In genomic region chr6:125492664-125493063, GRCm38 (mm10) we compare ENCODE assay signal across 9 mouse cellular contexts. TPM values are rescaled to one million over a fixed set of nuclear protein-coding genes. Genes with fewer than 3 reads are reported as not detected.
DNase-seq lines count a peak whose midpoint lies in the region; ATAC-seq and TF ChIP-seq lines count a peak whose summit lies in the region.
"Had no signal": no experiment of that assay in that cellular context is flagged by ENCODE, and none has a peak within 500 bp of the region (broad histone marks: within the 10 kb centered on the region; RNA-seq: fewer than 3 reads in every experiment).

No protein-coding gene starts in this region.

- DNase-seq in heart, adult 2 months: peak in 1 of 2 experiments; percentile 26
- no peak for DNase-seq in heart, adult 8-10 months (ENCODE audit: low spot score)
- no peak for DNase-seq in intestine, embryonic 14.5 days (ENCODE audit: low spot score)
- DNase-seq in right cerebral cortex, postnatal 36 days (ENCODE audit: low spot score in 2 of 2): no peak
- DNase-seq in adrenal gland, adult 18-20 months (ENCODE audit: low spot score in 2 of 2): no peak
- DNase-seq: adrenal gland, adult 2 months had no signal

- peak overlapping the region; percentile 57 for H3K4me3 ChIP-seq in heart, adult 2 months
- peak overlapping the region; percentile 99 for H3K4me3 ChIP-seq in megakaryocyte, embryonic 14.5 days (replicated peaks)
- peak overlapping the region; percentile 65 for H3K4me3 ChIP-seq in intestine, embryonic 14.5 days (ENCODE audit: low read depth, low read length)
- H3K4me3 ChIP-seq in small intestine, adult 2 months (ENCODE audit: low read depth, low read length): peak overlapping the region; percentile 76

- intact Hi-C loops in heart, adult 2 months (cut with DNase I): no loop called here

- peak; percentile 28 for TF ChIP-seq CTCF in heart, adult 2 months (IDR thresholded peaks at IDR 0.05)
- TF ChIP-seq CTCF in small intestine, adult 2 months (IDR thresholded peaks at IDR 0.05; ENCODE audit: extremely low read depth, insufficient read length, insufficient replicate concordance, low read depth, low read length): no peak

- no peaks in the 10 kb centered on the region for H3K36me3 ChIP-seq in heart, adult 2 months (ENCODE audit: control insufficient read depth, insufficient read depth, low read length)
- peaks cover 52% of the 10 kb centered on the region for H3K36me3 ChIP-seq in megakaryocyte, embryonic 14.5 days (replicated peaks; ENCODE audit: low read length)
- H3K36me3 ChIP-seq in intestine, embryonic 14.5 days (ENCODE audit: control insufficient read depth, insufficient read depth, low read length): no peaks in the 10 kb centered on the region
- H3K36me3 ChIP-seq in small intestine, adult 2 months (ENCODE audit: control insufficient read depth, insufficient read depth, low read length): no peaks in the 10 kb centered on the region

- peak overlapping the region; percentile 83 for H3K4me2 ChIP-seq in intestine, embryonic 14.5 days (ENCODE audit: low read length)

- TF ChIP-seq POLR2A in heart, adult 2 months (IDR thresholded peaks at IDR 0.05; ENCODE audit: insufficient read depth, low read depth, low read length): no peak
- TF ChIP-seq POLR2A in small intestine, adult 2 months (IDR thresholded peaks at IDR 0.05; ENCODE audit: low read depth, low read length): no peak

- H3K27ac ChIP-seq in heart, adult 2 months: peak overlapping the region; percentile 88
- H3K27ac ChIP-seq in intestine, embryonic 14.5 days (ENCODE audit: low read depth): no peak overlapping the region
- peak overlapping the region; percentile 64 for H3K27ac ChIP-seq in small intestine, adult 2 months (ENCODE audit: insufficient read depth, low read depth, low read length)

- no peaks in the 10 kb centered on the region for H3K9me3 ChIP-seq in megakaryocyte, embryonic 14.5 days
- H3K9me3 ChIP-seq in intestine, embryonic 14.5 days (ENCODE audit: control insufficient read depth, low read length): no peaks in the 10 kb centered on the region

- H3K27me3 ChIP-seq in heart, adult 2 months (ENCODE audit: control insufficient read depth, insufficient read depth, low read length): no peaks in the 10 kb centered on the region
- no peaks in the 10 kb centered on the region for H3K27me3 ChIP-seq in megakaryocyte, embryonic 14.5 days (replicated peaks)
- H3K27me3 ChIP-seq in intestine, embryonic 14.5 days (replicated peaks; ENCODE audit: control insufficient read depth, insufficient read depth, low read length): peaks cover 13% of the 10 kb centered on the region; the same call in 1 of the 2 replicates
- no peaks in the 10 kb centered on the region for H3K27me3 ChIP-seq in small intestine, adult 2 months (ENCODE audit: control insufficient read depth, insufficient read depth, low read length)

- no peak for ATAC-seq in megakaryocyte, adult 5-6 weeks (ENCODE audit: poor library complexity, severe bottlenecking)
- no peak for ATAC-seq in intestine, embryonic 14.5 days (replicated peaks; ENCODE audit: low FRiP score, low TSS enrichment, low read depth)

- WGBS in heart, adult 2 months: 57% methylated on average over 6 of the region's 6 CpGs
- WGBS in intestine, embryonic 14.5 days: 61% methylated on average over 6 of the region's 6 CpGs
- WGBS in small intestine, adult 2 months: 62% methylated on average over 6 of the region's 6 CpGs

- H3K79me2 ChIP-seq in heart, adult 2 months (replicated peaks; ENCODE audit: control insufficient read depth, insufficient read depth, low read length): no peaks in the 10 kb centered on the region

- H3K9ac ChIP-seq in heart, adult 2 months (ENCODE audit: low read depth, low read length): peak overlapping the region; percentile 62
- H3K9ac ChIP-seq in intestine, embryonic 14.5 days (ENCODE audit: low read length): no peak overlapping the region

- peaks cover 10% of the 10 kb centered on the region for H3K4me1 ChIP-seq in heart, adult 2 months (ENCODE audit: control insufficient read depth, insufficient read depth, low read length)
- H3K4me1 ChIP-seq in megakaryocyte, embryonic 14.5 days: peaks cover 87% of the 10 kb centered on the region
- H3K4me1 ChIP-seq in intestine, embryonic 14.5 days (replicated peaks; ENCODE audit: control insufficient read depth, insufficient read depth, low read length): peaks cover 7% of the 10 kb centered on the region
- peaks cover 16% of the 10 kb centered on the region for H3K4me1 ChIP-seq in small intestine, adult 2 months (ENCODE audit: control insufficient read depth, insufficient read depth, insufficient read length, low read length)

- no peak for TF ChIP-seq EP300 in heart, adult 2 months (IDR thresholded peaks at IDR 0.05; ENCODE audit: insufficient read depth, low read depth, low read length)

RNA-seq across cellular contexts. Expression of gene Cd9, which starts 1.9 kb away (rescaled TPM):
- 10 to 100 TPM; 51.6 to 67.2 TPM for total RNA-seq in heart, adult 2 months (2021)
- 97.7 and 108 TPM in 2 replicates for polyA plus RNA-seq in heart, adult 2 months (2012; rRNA removed)
- 10 to 100 TPM; 39.4 to 57.8 (median 46.4) TPM for total RNA-seq in heart, adult 8-10 months (2022)
- 24.2 and 52.6 TPM in 2 replicates for polyA plus RNA-seq in megakaryocyte, embryonic 14.5 days (2012; ENCODE audit: insufficient read depth, low replicate concordance)
- 100 and 106 TPM in 2 replicates for total RNA-seq in megakaryocyte, adult 5-6 weeks (2015)
- 65.5 and 74.0 TPM in 2 replicates for total RNA-seq in megakaryocyte, adult 5-6 weeks (2017)
- 162 and 185 TPM in 2 replicates for polyA plus RNA-seq in intestine, embryonic 14.5 days (2014; fragmentation: Nextera tagmentation; extraction: Ambion mirVana)
- 46.5 and 53.3 TPM in 2 replicates for polyA plus RNA-seq in small intestine, adult 2 months (2012; rRNA removed)
- 100 to 1,000 TPM in 1 of 2 experiments, 10 to 100 TPM in 1; 90.1 to 131 TPM for total RNA-seq in adrenal gland, adult 18-20 months (2021)

RNA-seq across cellular contexts. Expression of gene Vwf, which starts 53.9 kb away (rescaled TPM):
- 10 to 100 TPM; 95.9 to 99.8 TPM for total RNA-seq in heart, adult 2 months (2021)
- 95.8 and 116 TPM in 2 replicates for polyA plus RNA-seq in heart, adult 2 months (2012; rRNA removed)
- total RNA-seq in heart, adult 8-10 months (2022): 100 to 1,000 TPM in 2 of 4 experiments, 10 to 100 TPM in 2; 82.6 to 137 (median 104) TPM
- 331 and 373 TPM in 2 replicates for polyA plus RNA-seq in megakaryocyte, embryonic 14.5 days (2012; ENCODE audit: insufficient read depth, low replicate concordance)
- 0.18 and 1.6 TPM in 2 replicates for total RNA-seq in megakaryocyte, adult 5-6 weeks (2015)
- 0.26 and 0.49 TPM in 2 replicates for total RNA-seq in megakaryocyte, adult 5-6 weeks (2017)
- polyA plus RNA-seq in intestine, embryonic 14.5 days (2014; fragmentation: Nextera tagmentation; extraction: Ambion mirVana): 10.3 and 14.1 TPM in 2 replicates
- 24.8 and 64.0 TPM in 2 replicates for polyA plus RNA-seq in small intestine, adult 2 months (2012; rRNA removed)
- total RNA-seq in adrenal gland, adult 18-20 months (2021): 1 to 10 TPM; 5.7 to 8.0 TPM

Comparison
In these comparisons a context has a peak if more than half of its experiments do, and no peak if none do; other contexts are left out.
1. RNA of gene Vwf, which starts 53.9 kb away (total RNA-seq): 82.6 to 137 TPM in heart, adult 8-10 months and 95.9 to 99.8 TPM in heart, adult 2 months; 5.7 to 8.0 TPM in adrenal gland, adult 18-20 months and 0.18 to 1.6 TPM in megakaryocyte, adult 5-6 weeks; every median in the first group is over 4 times any median in the second.
2. Peak in every context shown above with its lines, with median percentiles within 50 percentile points of each other: H3K4me3 ChIP-seq.